Mouse (Mus musculus) myocyte (in vitro differentiated cells): ENCODE measurements around the gene Celsr2.

Source experiments
- E2F4 ChIP-seq: IDR thresholded peaks from one replicate; pipeline ENCODE4 v1.6.1; 2011; ENCODE audit warnings: mild to moderate bottlenecking, control low read depth, moderate library complexity; ENCODE audit not compliant: insufficient read depth
- USF1 ChIP-seq: IDR thresholded peaks from one replicate; pipeline ENCODE4 v1.6.1; 2011; ENCODE audit warnings: low read depth, mild to moderate bottlenecking, control low read depth, moderate library complexity

DNA sequence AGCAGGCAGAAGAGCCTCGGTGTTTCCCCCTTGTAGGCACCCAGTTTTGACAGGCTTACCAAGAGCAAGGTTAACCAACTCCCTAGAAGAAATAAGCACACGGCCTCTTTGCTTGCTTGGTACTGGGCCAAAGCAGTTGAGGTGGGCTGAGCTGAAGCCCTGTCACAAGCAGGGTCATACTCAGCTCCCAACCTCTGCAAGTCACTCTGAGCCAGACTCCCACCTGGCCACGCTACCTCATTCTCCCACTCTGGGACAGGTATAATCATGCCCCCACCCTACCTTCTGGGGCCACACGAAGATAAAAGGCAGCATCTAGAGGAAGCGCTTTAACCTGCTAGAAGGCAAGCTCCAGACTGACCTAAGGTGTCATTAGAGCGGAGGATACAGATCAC is 10.3 kb upstream of the Celsr2 start:
- TF ChIP-seq E2F4 (no peak), USF1 (no peak)
